Mouse (Mus musculus): ENCODE measurements around the gene Tmprss12. TPM values are rescaled to one million over a fixed set of nuclear protein-coding genes. Genes with fewer than 3 reads are reported as not detected.
A peak's percentile ranks its signal among the peaks of the same experiment; 100 is the strongest.
"Not testable (repeated sequence)": the region's sequence is repeated elsewhere in the genome, so short reads cannot be mapped to it uniquely, and the experiment has no call there.

The Tmprss12 gene
- polyA plus RNA-seq, 1 experiment from 2014 or later = not detected

DNA sequence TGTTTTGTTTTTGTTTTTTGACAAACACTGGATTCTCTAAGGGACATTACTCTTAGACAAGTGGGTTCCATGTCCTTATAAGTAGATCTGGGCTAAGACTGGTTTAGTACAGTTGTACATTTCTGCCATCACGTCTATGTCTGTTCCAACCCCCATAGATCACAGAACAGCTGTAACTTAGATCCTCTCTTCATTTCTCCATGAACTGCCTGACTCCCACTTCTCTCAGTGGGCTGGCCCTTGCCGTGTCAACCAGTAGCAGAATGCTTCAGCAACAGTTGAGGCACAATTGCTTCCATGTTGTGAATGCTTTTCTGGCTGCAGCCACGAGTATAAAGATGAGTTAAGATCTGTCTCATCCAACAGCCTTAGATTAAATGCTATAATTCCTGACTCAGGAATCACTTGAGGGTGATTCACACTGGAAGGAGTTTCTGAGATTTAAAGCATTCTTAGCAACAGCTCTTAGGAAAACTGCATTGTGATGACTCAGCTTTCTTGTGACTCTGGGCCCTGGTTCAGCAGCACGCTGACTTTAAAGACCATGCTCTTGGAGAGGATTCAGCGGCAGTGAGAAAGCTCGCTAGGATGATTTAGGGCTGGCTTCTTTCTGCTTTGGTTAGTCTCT lies 29.4 kb upstream of the Tmprss12 start:
- no peak for ATAC-seq (ENCODE audit: low FRiP score, low TSS enrichment)

DNA sequence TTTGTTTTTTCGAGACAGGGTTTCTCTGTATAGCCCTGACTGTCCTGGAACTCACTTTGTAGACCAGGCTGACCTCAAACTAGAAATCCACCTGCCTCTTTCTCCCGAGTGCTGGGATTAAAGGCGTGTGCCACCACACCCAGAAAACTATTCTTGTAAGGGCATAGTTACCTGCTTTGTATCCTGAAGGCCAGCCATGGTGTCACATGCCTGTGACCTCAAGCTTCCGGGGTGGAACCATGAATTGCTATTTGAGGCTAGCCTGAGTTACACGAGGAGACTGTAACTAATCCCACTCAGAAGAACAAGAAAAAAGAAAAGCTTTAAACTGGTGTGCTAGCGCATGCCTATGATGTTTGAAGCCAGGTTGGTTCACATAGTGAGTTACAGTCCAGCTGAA lies 24.3 kb upstream of the Tmprss12 start:
- H3K27ac ChIP-seq (ENCODE audit: low read depth, low read length) = no peak overlapping the region
- no peaks in the 10 kb centered on the region for H3K27me3 ChIP-seq (ENCODE audit: control insufficient read depth, insufficient read depth, low read length)
- H3K9me3 ChIP-seq (ENCODE audit: control insufficient read depth, low read length) = no peaks in the 10 kb centered on the region
- H3K4me3 ChIP-seq (ENCODE audit: low read length) = no peak overlapping the region
- H3K4me2 ChIP-seq (replicated peaks; ENCODE audit: low read depth, low read length) = no peak overlapping the region
- H3K4me1 ChIP-seq (ENCODE audit: control insufficient read depth, insufficient read depth, low read length) = no peaks in the 10 kb centered on the region
- no peak for ATAC-seq (ENCODE audit: low FRiP score, low TSS enrichment)
- H3K9ac ChIP-seq (ENCODE audit: low read depth, low read length) = no peak overlapping the region
- 87% methylated on average over 6 of the region's 6 CpGs for WGBS
- peaks cover 73% of the 10 kb centered on the region for H3K36me3 ChIP-seq (ENCODE audit: control insufficient read depth, insufficient read depth, low read length)

More for the DNA sequence above, 29.4 kb upstream of the Tmprss12 start:
- H3K4me2 ChIP-seq (replicated peaks; ENCODE audit: low read depth, low read length) = no peak overlapping the region
- H3K4me3 ChIP-seq (ENCODE audit: low read length) = no peak overlapping the region
- 86% methylated on average over 6 of the region's 6 CpGs for WGBS
- no peak overlapping the region for H3K27ac ChIP-seq (ENCODE audit: low read depth, low read length)
- H3K27me3 ChIP-seq (ENCODE audit: control insufficient read depth, insufficient read depth, low read length) = no peaks in the 10 kb centered on the region
- peaks cover 92% of the 10 kb centered on the region for H3K36me3 ChIP-seq (ENCODE audit: control insufficient read depth, insufficient read depth, low read length)
- H3K9me3 ChIP-seq (ENCODE audit: control insufficient read depth, low read length) = no peaks in the 10 kb centered on the region
- H3K4me1 ChIP-seq (ENCODE audit: control insufficient read depth, insufficient read depth, low read length) = no peaks in the 10 kb centered on the region
- no peak overlapping the region for H3K9ac ChIP-seq (ENCODE audit: low read depth, low read length)

DNA sequence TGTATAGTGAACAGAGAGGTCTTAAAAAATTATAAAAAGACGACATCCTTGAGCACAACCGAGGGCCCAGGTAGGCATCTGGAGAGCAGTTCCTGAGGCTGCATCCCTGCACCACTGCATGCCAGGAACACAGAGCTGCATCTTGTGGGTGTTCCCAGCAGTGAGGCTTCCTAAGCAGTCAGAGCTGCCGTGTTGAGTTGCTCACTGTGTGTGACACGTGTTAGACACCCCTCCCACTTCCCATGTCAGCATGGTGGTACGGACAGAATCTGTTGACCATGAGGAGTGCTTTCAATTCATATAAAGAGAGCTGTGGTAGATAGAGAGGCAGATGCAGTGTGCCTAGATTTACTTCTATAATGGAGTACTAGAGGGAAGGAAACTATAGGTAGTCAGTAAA lies 23.3 kb upstream of the Tmprss12 start:
- no peak for ATAC-seq (ENCODE audit: low FRiP score, low TSS enrichment)
- no peak overlapping the region for H3K27ac ChIP-seq (ENCODE audit: low read depth, low read length)
- no peak overlapping the region for H3K4me2 ChIP-seq (replicated peaks; ENCODE audit: low read depth, low read length)
- no peak overlapping the region for H3K4me3 ChIP-seq (ENCODE audit: low read length)
- no peaks in the 10 kb centered on the region for H3K27me3 ChIP-seq (ENCODE audit: control insufficient read depth, insufficient read depth, low read length)
- no peaks in the 10 kb centered on the region for H3K4me1 ChIP-seq (ENCODE audit: control insufficient read depth, insufficient read depth, low read length)
- H3K9ac ChIP-seq (ENCODE audit: low read depth, low read length) = no peak overlapping the region
- H3K9me3 ChIP-seq (ENCODE audit: control insufficient read depth, low read length) = no peaks in the 10 kb centered on the region
- peaks cover 68% of the 10 kb centered on the region for H3K36me3 ChIP-seq (ENCODE audit: control insufficient read depth, insufficient read depth, low read length)
- 91% methylated on average over 5 of the region's 5 CpGs for WGBS

DNA sequence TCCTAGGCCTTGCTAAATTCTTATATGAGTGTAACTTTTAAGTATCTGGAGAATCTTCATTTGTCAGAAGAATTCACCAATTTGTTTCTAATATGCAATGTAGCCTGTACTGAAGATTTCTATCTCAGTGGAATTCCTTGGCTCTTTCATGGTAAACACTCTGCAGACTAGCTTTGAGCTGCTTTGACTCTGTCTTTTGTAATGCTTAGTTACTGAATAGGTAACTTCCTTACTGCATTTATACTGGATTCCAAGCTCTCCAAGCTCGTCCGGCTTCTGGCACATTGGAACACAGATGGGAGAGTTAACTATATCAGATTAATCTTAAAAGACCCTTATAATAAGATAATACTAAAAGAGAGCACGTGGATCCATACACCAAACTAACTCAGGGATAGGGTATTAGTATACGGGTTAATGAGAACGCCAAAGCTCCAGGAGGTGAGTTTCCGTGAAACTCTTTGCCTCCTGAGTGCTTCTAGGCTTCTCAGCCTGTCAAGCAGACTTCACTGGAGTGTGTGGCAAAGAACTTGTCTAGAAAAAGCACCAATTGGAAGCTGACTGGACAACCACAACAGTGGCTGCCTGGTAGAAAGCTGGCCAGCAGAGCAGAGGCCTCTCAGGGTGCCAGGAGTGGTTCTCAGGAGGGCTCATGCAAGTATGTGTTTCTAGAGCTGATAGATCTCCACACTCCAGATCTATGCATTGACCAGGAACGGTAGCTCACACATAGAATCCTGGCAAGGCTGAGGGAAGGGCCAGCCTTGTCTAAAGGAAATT lies 21.8 kb upstream of the Tmprss12 start:
- Histone ChIP-seq H3K4me2 (replicated peaks; ENCODE audit: low read depth, low read length) (no peak overlapping the region), H3K9me3 (ENCODE audit: control insufficient read depth, low read length) (no peaks in the 10 kb centered on the region), H3K4me3 (ENCODE audit: low read length) (no peak overlapping the region), H3K4me1 (ENCODE audit: control insufficient read depth, insufficient read depth, low read length) (no peaks in the 10 kb centered on the region), H3K27ac (ENCODE audit: low read depth, low read length) (no peak overlapping the region), H3K9ac (ENCODE audit: low read depth, low read length) (no peak overlapping the region), H3K27me3 (ENCODE audit: control insufficient read depth, insufficient read depth, low read length) (no peaks in the 10 kb centered on the region), H3K36me3 (ENCODE audit: control insufficient read depth, insufficient read depth, low read length) (peaks cover 54% of the 10 kb centered on the region)
- WGBS = 93% methylated on average over 7 of the region's 7 CpGs
- no peak for ATAC-seq (ENCODE audit: low FRiP score, low TSS enrichment)

DNA sequence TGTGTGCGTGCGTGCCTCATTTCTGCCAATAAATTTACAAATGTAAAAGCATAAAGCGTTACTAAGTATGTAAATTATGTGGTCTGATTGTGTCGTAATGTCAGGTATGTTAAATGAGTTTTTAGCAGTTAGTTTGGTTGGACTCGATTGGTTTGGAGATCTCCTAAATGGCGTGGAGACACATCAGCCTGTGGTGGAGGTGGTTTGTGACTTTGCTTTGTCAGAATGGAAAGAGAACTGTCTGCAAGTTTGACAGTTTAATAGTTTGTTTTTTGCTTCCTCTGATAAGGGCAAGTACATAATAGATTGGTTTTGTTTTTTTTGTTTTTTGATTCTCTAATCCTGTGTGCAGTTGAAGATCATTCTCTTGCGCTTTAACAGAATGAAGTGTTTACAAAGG lies 20.3 kb upstream of the Tmprss12 start:
- not testable (repeated sequence) for H3K4me3 ChIP-seq (ENCODE audit: low read length); H3K4me2 ChIP-seq (replicated peaks; ENCODE audit: low read depth, low read length); H3K27me3 ChIP-seq (ENCODE audit: control insufficient read depth, insufficient read depth, low read length); H3K4me1 ChIP-seq (ENCODE audit: control insufficient read depth, insufficient read depth, low read length); H3K9me3 ChIP-seq (ENCODE audit: control insufficient read depth, low read length); ATAC-seq (ENCODE audit: low FRiP score, low TSS enrichment); H3K27ac ChIP-seq (ENCODE audit: low read depth, low read length); H3K9ac ChIP-seq (ENCODE audit: low read depth, low read length)
- WGBS = 93% methylated on average over 7 of the region's 7 CpGs
- peaks cover 39% of the 10 kb centered on the region for H3K36me3 ChIP-seq (ENCODE audit: control insufficient read depth, insufficient read depth, low read length)

DNA sequence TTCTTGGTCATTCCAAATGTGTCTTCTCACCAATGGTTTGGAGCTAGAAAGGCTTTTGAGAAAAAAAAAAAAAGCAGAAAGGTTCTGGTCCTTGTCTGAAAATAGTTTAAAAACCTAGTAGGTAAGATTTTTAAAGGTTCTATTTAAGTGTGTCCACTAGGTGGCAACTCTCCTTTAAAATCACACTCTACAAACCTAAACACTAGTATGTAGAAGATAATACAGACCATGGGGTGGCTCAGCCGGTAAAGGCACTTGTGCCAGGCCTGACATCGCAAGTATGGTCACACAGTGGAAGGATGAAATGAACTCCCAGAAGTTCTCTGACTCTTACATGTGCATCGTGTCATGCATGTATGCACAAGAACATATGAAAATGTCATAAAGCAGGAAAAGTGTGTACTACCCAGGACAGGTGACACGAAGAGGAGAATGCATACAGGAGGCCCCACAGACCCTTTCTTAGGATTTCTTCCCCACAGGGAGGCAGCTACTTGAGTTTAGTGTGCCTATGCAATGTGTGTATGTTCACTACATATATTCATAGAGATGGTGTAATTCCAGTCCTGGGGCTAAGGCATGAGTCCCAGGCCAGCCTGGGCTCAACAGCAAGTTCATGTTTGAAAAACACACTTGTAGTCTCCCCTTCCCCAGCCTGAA lies 17.3 kb upstream of the Tmprss12 start:
- H3K27me3 ChIP-seq (ENCODE audit: control insufficient read depth, insufficient read depth, low read length) = no peaks in the 10 kb centered on the region
- H3K9ac ChIP-seq (ENCODE audit: low read depth, low read length) = no peak overlapping the region
- no peak overlapping the region for H3K4me3 ChIP-seq (ENCODE audit: low read length)
- peaks cover 16% of the 10 kb centered on the region for H3K36me3 ChIP-seq (ENCODE audit: control insufficient read depth, insufficient read depth, low read length)
- no peak overlapping the region for H3K27ac ChIP-seq (ENCODE audit: low read depth, low read length)
- peak; percentile 57; the same call in 1 of the 2 replicates for ATAC-seq (ENCODE audit: low FRiP score, low TSS enrichment)
- 23% methylated on average over 4 of the region's 4 CpGs for WGBS
- no peak overlapping the region for H3K4me2 ChIP-seq (replicated peaks; ENCODE audit: low read depth, low read length)
- H3K9me3 ChIP-seq (ENCODE audit: control insufficient read depth, low read length) = no peaks in the 10 kb centered on the region
- no peaks in the 10 kb centered on the region for H3K4me1 ChIP-seq (ENCODE audit: control insufficient read depth, insufficient read depth, low read length)

DNA sequence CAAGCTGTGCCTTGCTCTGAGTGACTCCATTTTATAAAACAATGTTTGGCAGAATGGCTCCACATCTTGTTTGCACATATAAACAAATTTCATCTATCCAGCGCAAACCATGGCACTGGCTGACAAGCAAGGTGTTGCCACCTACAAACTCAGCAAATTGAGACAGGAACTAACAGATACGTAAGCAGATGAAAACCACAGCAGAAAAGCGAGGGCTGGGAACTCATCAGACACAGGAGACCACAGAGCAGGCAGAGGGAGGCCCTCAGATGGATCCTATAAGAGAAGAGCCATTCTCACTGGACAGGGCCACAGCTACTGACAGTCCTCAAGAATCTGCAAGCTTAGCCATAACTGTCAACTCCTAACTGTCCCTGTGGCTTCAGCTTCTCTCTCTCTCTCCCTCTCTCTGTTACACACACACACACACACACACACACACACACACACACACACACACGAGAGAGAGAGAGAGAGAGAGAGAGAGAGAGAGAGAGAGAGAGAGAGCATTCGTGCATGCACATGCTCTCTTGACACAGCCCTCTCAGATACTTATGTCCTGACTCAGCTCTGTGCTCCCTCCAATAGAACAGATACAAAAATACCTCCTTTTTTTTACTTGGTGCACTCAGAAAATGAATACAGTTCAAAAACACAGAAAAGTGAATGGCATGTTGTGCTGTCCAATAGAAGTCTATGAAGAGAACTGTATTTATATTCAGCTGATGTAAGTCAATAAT lies 14.9 kb upstream of the Tmprss12 start:
- Histone ChIP-seq H3K36me3 (ENCODE audit: control insufficient read depth, insufficient read depth, low read length) (peaks cover 5% of the 10 kb centered on the region), H3K9me3 (ENCODE audit: control insufficient read depth, low read length) (no peaks in the 10 kb centered on the region), H3K27me3 (ENCODE audit: control insufficient read depth, insufficient read depth, low read length) (no peaks in the 10 kb centered on the region), H3K4me1 (ENCODE audit: control insufficient read depth, insufficient read depth, low read length) (no peaks in the 10 kb centered on the region), H3K4me2 (replicated peaks; ENCODE audit: low read depth, low read length) (no peak overlapping the region), H3K4me3 (ENCODE audit: low read length) (no peak overlapping the region), H3K27ac (ENCODE audit: low read depth, low read length) (no peak overlapping the region), H3K9ac (ENCODE audit: low read depth, low read length) (no peak overlapping the region)
- ATAC-seq (ENCODE audit: low FRiP score, low TSS enrichment) = no peak
- 87% methylated on average over 4 of the region's 5 CpGs for WGBS

DNA sequence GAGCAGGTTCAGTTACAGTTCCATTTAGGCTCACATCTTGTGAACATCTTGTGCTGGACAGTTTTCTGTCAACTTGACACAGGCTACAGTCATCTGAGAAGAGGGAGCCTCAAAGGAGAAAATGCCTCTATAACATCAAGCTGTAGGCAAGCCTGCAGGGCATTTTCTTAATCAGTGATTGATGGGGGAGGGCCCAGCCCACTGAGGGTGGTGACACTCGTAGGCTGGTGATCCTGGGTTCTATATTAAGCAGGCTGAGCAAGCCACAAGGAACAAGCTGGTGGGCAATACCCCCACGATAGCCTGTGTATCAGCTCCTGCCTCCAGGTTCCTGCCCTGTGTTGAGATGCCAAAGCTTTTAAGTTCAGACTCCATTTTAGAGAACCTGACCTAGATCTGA lies 11.7 kb upstream of the Tmprss12 start:
- H3K9me3 ChIP-seq (ENCODE audit: control insufficient read depth, low read length) = no peaks in the 10 kb centered on the region
- no peak for ATAC-seq (ENCODE audit: low FRiP score, low TSS enrichment)
- no peak overlapping the region for H3K4me2 ChIP-seq (replicated peaks; ENCODE audit: low read depth, low read length)
- no peak overlapping the region for H3K4me3 ChIP-seq (ENCODE audit: low read length)
- H3K27me3 ChIP-seq (ENCODE audit: control insufficient read depth, insufficient read depth, low read length) = no peaks in the 10 kb centered on the region
- no peaks in the 10 kb centered on the region for H3K36me3 ChIP-seq (ENCODE audit: control insufficient read depth, insufficient read depth, low read length)
- H3K9ac ChIP-seq (ENCODE audit: low read depth, low read length) = no peak overlapping the region
- H3K27ac ChIP-seq (ENCODE audit: low read depth, low read length) = no peak overlapping the region
- no peaks in the 10 kb centered on the region for H3K4me1 ChIP-seq (ENCODE audit: control insufficient read depth, insufficient read depth, low read length)
- WGBS = 68% methylated on average over 2 of the region's 2 CpGs

All from kidney, embryonic 14.5 days (tissue).